Mouse (Mus musculus): ENCODE measurements at regions not wholly inside any gene's neighbourhood (a gene's known extent, or its start where the extent isn't known, plus 50 kb on each side); places are given as distances from the start of the nearest gene placed in this dataset.

GRCm38 (mm10) chr10:38875667-38876245, 54.2 kb upstream of the Rfpl4b start:
- peak in 1 of 2 experiments; percentile 16 for DNase-seq (ENCODE audit: low spot score in 2 of 2)

GRCm38 (mm10) chr10:38879271-38879670, 57.7 kb upstream of the Rfpl4b start:
- DNase-seq (ENCODE audit: low spot score in 2 of 2) = no peak

- DNase-seq (ENCODE audit: low spot score in 2 of 2) = no peak
These were observed 59.1 kb upstream of the Rfpl4b start for GRCm38 (mm10) chr10:38880642-38881187.

- peak in 1 of 2 experiments; percentile 15 for DNase-seq (ENCODE audit: low spot score in 2 of 2)
These were observed 60.6 kb upstream of the Rfpl4b start for GRCm38 (mm10) chr10:38882154-38882553.

- DNase-seq (ENCODE audit: low spot score in 2 of 2) = no peak
These were observed 62.4 kb upstream of the Rfpl4b start for GRCm38 (mm10) chr10:38883816-38884599.

- DNase-seq (ENCODE audit: low spot score in 2 of 2) = no peak
These were observed 63.1 kb upstream of the Rfpl4b start for GRCm38 (mm10) chr10:38884641-38885040.

GRCm38 (mm10) chr10:38886441-38886840, 64.9 kb upstream of the Rfpl4b start:
- no peak for DNase-seq (ENCODE audit: low spot score in 2 of 2)

- DNase-seq (ENCODE audit: low spot score in 2 of 2) = no peak
These were observed 66.3 kb upstream of the Rfpl4b start for GRCm38 (mm10) chr10:38887896-38888295.

GRCm38 (mm10) chr10:38894706-38895105, 70.6 kb upstream of the Lama4 start:
- no peak for DNase-seq (ENCODE audit: low spot score in 2 of 2)

- no peak for DNase-seq (ENCODE audit: low spot score in 2 of 2)
These were observed 69.7 kb upstream of the Lama4 start for GRCm38 (mm10) chr10:38895656-38896055.

GRCm38 (mm10) chr10:38897573-38897972, 67.7 kb upstream of the Lama4 start:
- DNase-seq (ENCODE audit: low spot score in 2 of 2) = peak in 1 of 2 experiments; percentile 18

- no peak for DNase-seq (ENCODE audit: low spot score in 2 of 2)
These were observed 59.2 kb upstream of the Lama4 start for GRCm38 (mm10) chr10:38906121-38906520.

- no peak for DNase-seq (ENCODE audit: low spot score in 2 of 2)
These were observed 57.5 kb upstream of the Lama4 start for GRCm38 (mm10) chr10:38907835-38908234.

- no peak for DNase-seq (ENCODE audit: low spot score in 2 of 2)
These were observed 57.0 kb upstream of the Lama4 start for GRCm38 (mm10) chr10:38908277-38908676.

GRCm38 (mm10) chr10:38909152-38909732, 56.1 kb upstream of the Lama4 start:
- no peak for DNase-seq (ENCODE audit: low spot score in 2 of 2)

GRCm38 (mm10) chr10:38909843-38910242, 55.5 kb upstream of the Lama4 start:
- no peak for DNase-seq (ENCODE audit: low spot score in 2 of 2)

- no peak for DNase-seq (ENCODE audit: low spot score in 2 of 2)
These were observed 52.3 kb upstream of the Lama4 start for GRCm38 (mm10) chr10:38913013-38913412.
